Mouse (Mus musculus): ENCODE measurements around the gene Atg7. TPM values are rescaled to one million over a fixed set of nuclear protein-coding genes. Genes with fewer than 3 reads are reported as not detected.

Atg7 gene
- total RNA-seq, 1 experiment, result 14.6 TPM

DNA sequence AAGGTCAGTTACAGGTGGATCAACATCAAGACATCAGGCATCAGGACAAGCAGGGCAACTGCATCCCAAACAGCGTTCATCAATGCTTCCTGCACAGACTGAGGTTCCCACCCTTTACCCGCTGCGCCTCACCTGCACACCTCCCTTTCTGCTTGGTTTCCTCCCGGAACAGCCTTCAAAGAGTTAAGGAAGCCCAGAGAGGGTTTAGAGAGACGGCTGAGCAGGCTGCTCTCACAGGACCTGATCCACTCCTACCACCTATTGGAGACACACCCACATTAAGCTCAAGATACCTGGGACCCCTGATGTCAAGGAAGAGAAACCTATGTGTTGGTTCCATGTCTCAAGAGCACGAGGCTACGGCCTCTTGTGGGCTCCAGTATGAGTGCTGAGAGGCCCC lies 266.9 kb downstream of the Atg7 start:
- TF ChIP-seq MAFK (IDR thresholded peaks at IDR 0.05; ENCODE audit: insufficient read depth, low read depth, low read length) (no peak), ZC3H11A (IDR thresholded peaks at IDR 0.05; ENCODE audit: borderline replicate concordance, low read depth, low read length) (no peak), HCFC1 (IDR thresholded peaks at IDR 0.05; ENCODE audit: borderline replicate concordance, insufficient read depth, low read length) (no peak), ZNF384 (IDR thresholded peaks at IDR 0.05; ENCODE audit: low read depth, low read length) (no peak), CHD2 (IDR thresholded peaks at IDR 0.05; ENCODE audit: low read depth, low read length) (no peak)
- peaks cover 0 to 2% of the 10 kb centered on the region in 2 experiments; a peak in 1 of 4 replicates for H3K4me1 ChIP-seq (ENCODE audit: control insufficient read depth in 2 of 2, insufficient read depth in 2 of 2, low read length in 2 of 2, poor library complexity in 1 of 2)
- H3K36me3 ChIP-seq (ENCODE audit: control insufficient read depth, insufficient read depth, low read length, poor library complexity, severe bottlenecking), result no peaks in the 10 kb centered on the region
- H3K9me3 ChIP-seq (ENCODE audit: control insufficient read depth, insufficient read depth, low read depth, low read length), result no peaks in the 10 kb centered on the region
- no peak overlapping the region for H3K4me3 ChIP-seq (ENCODE audit: insufficient read depth in 1 of 2, low read depth in 1 of 2, low read length in 2 of 2, poor library complexity in 1 of 2, severe bottlenecking in 1 of 2)
- in situ Hi-C loops (cut with MboI; ENCODE audit: low sequenced_read_pairs in 2 of 2, unreplicated experiment in 2 of 2), result loop anchor here (10.0 to 25.0 kb wide), 2 partner anchors 102 to 185 kb away; no protein-coding TSS in a partner anchor
- no peak overlapping the region for H3K27ac ChIP-seq (ENCODE audit: insufficient read depth, low read depth, low read length, poor library complexity, severe bottlenecking)
- no peak overlapping the region for H3K9ac ChIP-seq (ENCODE audit: insufficient read depth, low read depth, low read length, poor library complexity, severe bottlenecking)
- DNase-seq (ENCODE audit: low read depth, low spot score), result no peak

Other genes starting within 250 kb of the Atg7 start
- 0.94 and 1.2 TPM in 2 replicates for gene Hrh1, start 245.2 kb upstream of the Atg7 start, total RNA-seq (2012; rRNA removed)